Mouse (Mus musculus) liver, adult 2 months (tissue): ENCODE measurements at regions not wholly inside any gene's neighbourhood (a gene's known extent, or its start where the extent isn't known, plus 50 kb on each side); places are given as distances from the start of the nearest gene placed in this dataset.

Experiments
- DNase-seq: peaks from one replicate; pipeline ENCODE4 v3.0.0-alpha.2; 2011; ENCODE audit warnings: low read depth, low spot score; ENCODE audit errors: extremely low read depth
- H3K27ac ChIP-seq: fragments of 200-500 bp; replicated peaks from 2 replicates; pipeline ENCODE4 v1.5.1; 2012; ENCODE audit warnings: low read depth, mild to moderate bottlenecking, control low read depth, inconsistent platforms, low read length; ENCODE audit not compliant: insufficient read depth
- H3K27me3 ChIP-seq: fragments of 200-500 bp; 2 replicates; pipeline ENCODE4 v1.6.1; 2012; ENCODE audit warnings: mild to moderate bottlenecking, moderate library complexity, low read length, inconsistent platforms; ENCODE audit not compliant: control insufficient read depth, insufficient read depth
- H3K36me3 ChIP-seq: fragments of 200-500 bp; 2 replicates; pipeline ENCODE4 v1.6.1; 2012; ENCODE audit warnings: low read length, inconsistent platforms; ENCODE audit not compliant: control insufficient read depth, insufficient read depth
- H3K4me1 ChIP-seq: fragments of 200-500 bp; 2 replicates; pipeline ENCODE4 v1.6.1; 2011; ENCODE audit warnings: low read length; ENCODE audit not compliant: control insufficient read depth, insufficient read depth
- H3K4me3 ChIP-seq: fragments of 200-500 bp; 2 replicates; pipeline ENCODE4 v1.5.1; 2011; ENCODE audit warnings: low read depth, mild to moderate bottlenecking, control low read depth, low read length, moderate library complexity; ENCODE audit not compliant: insufficient read depth
- H3K79me2 ChIP-seq: fragments of 200-500 bp; 2 replicates; pipeline ENCODE4 v1.6.1; 2012; ENCODE audit warnings: inconsistent platforms, mild to moderate bottlenecking, low read length, moderate library complexity; ENCODE audit not compliant: control insufficient read depth, insufficient read depth
- H3K9ac ChIP-seq: fragments of 200-500 bp; 2 replicates; pipeline ENCODE4 v1.6.1; 2012; ENCODE audit warnings: low read depth, mild to moderate bottlenecking, control low read depth, inconsistent platforms, low read length
- CTCF ChIP-seq: fragments of 200-500 bp; IDR thresholded peaks from 2 replicates; pipeline ENCODE4 v1.5.1; 2011; ENCODE audit warnings: low read depth, low read length, control low read depth
- POLR2A ChIP-seq: fragments of 200-500 bp; IDR thresholded peaks from 2 replicates; pipeline ENCODE4 v1.6.1; 2011; ENCODE audit warnings: low read length, control low read depth; ENCODE audit not compliant: insufficient read depth; ENCODE audit errors: extremely low read depth
- WGBS: fragments of 180-500 bp; shearing (Covaris S2); methylation state at CpG from one replicate; pipeline ENCODE4 v1.1.7; 2018; 5-methylcytosine and 5-hydroxymethylcytosine counted together

DNA sequence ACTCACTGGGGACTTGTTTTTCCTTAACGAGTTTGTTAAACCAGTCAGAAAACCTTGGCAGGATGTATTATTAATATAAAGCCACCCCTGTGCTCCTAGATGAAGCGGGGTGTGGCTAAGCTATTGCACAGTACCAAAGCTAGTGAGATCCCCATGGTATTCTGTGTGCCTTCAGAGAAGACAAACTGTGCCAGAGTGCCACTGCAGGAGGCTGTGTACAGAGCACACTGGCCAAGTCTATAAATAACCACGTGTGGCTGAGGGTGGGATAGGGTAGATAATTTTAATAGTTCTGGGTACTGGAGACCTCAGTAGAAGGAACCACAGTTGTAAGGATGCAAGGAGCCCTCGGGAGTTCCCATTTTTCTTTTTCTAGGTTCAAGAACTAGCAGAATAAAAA is 54.7 kb upstream of the Prpf4b start:
- DNase-seq: no peak
- no peak for TF ChIP-seq POLR2A
- H3K27me3 ChIP-seq: no peaks in the 10 kb centered on the region
- H3K27ac ChIP-seq: no peak overlapping the region
- H3K36me3 ChIP-seq: no peaks in the 10 kb centered on the region
- H3K4me1 ChIP-seq: no peaks in the 10 kb centered on the region
- 76% methylated on average over 4 of the region's 4 CpGs for WGBS
- no peak overlapping the region for H3K9ac ChIP-seq
- no peaks in the 10 kb centered on the region for H3K79me2 ChIP-seq
- H3K4me3 ChIP-seq: no peak overlapping the region

- Histone ChIP-seq H3K4me3 (no peak overlapping the region), H3K9ac (no peak overlapping the region), H3K4me1 (no peaks in the 10 kb centered on the region), H3K27me3 (no peaks in the 10 kb centered on the region), H3K36me3 (no peaks in the 10 kb centered on the region), H3K27ac (no peak overlapping the region), H3K79me2 (no peaks in the 10 kb centered on the region)
- no peak for TF ChIP-seq CTCF
- no peak for TF ChIP-seq POLR2A
- DNase-seq: no peak
- WGBS: over 99% methylated on average over 3 of the region's 3 CpGs
Observed at GRCm38 (mm10) chr13:34821946-34822345, 53.2 kb upstream of the Prpf4b start.

DNA sequence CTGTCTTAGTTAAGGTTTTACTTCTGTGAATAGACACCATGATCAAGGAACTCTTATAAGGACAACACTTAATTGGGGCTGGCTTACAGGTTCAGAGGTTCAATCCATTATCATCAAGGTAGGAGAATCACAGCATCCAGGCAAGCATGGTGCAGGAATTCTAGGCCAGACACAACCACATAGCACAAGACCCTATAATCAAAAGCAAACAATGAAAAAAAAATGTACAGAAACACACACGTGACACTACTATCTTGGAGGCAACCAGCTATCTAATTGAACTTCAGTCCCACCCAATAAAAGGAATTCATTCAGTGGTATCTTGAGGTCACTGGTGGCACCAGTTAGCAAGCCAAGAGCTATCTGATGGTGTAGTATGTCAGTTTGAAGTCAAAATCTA is 50.9 kb upstream of the Prpf4b start:
- 75% methylated on average over 1 of the region's 1 CpGs for WGBS
- no peaks in the 10 kb centered on the region for H3K4me1 ChIP-seq

More for the DNA sequence above, 50.9 kb upstream of the Prpf4b start:
- no peak overlapping the region for H3K4me3 ChIP-seq
- no peaks in the 10 kb centered on the region for H3K36me3 ChIP-seq
- TF ChIP-seq CTCF (no peak), POLR2A (no peak)
- DNase-seq: no peak
- no peak overlapping the region for H3K27ac ChIP-seq
- no peak overlapping the region for H3K9ac ChIP-seq
- no peaks in the 10 kb centered on the region for H3K27me3 ChIP-seq
- H3K79me2 ChIP-seq: no peaks in the 10 kb centered on the region
